ENCODE assay signal across 8 mouse cellular contexts in genomic region chr16:29945891-29946598, GRCm38 (mm10).
A peak's percentile ranks its signal among the peaks of the same experiment; 100 is the strongest.
DNase-seq lines count a peak whose midpoint lies in the region; ATAC-seq and TF ChIP-seq lines count a peak whose summit lies in the region.

No protein-coding gene starts in this region.

- 0 out of 2 replicates have a peak, but pooled peaks cover 2% of the 10 kb centered on the region for H3K4me1 ChIP-seq in embryonic facial prominence, embryonic 11.5 days (ENCODE audit: control insufficient read depth, insufficient read depth, low read length)
- H3K4me1 ChIP-seq in heart, adult 2 months (ENCODE audit: control insufficient read depth, insufficient read depth, low read length) = peaks cover 28% of the 10 kb centered on the region
- peaks cover 27% of the 10 kb centered on the region for H3K4me1 ChIP-seq in liver, embryonic 12.5 days
- peaks cover 8% of the 10 kb centered on the region for H3K4me1 ChIP-seq in testis, adult 2 months (ENCODE audit: control insufficient read depth, insufficient read depth, low read length)

- H3K27me3 ChIP-seq in embryonic facial prominence, embryonic 11.5 days (ENCODE audit: control insufficient read depth, insufficient read depth, low read length) = no peaks in the 10 kb centered on the region
- no peaks in the 10 kb centered on the region for H3K27me3 ChIP-seq in heart, adult 2 months (ENCODE audit: control insufficient read depth, insufficient read depth, low read length)
- peaks cover 29% of the 10 kb centered on the region for H3K27me3 ChIP-seq in liver, embryonic 12.5 days (replicated peaks)
- no peaks in the 10 kb centered on the region for H3K27me3 ChIP-seq in testis, adult 2 months (ENCODE audit: control insufficient read depth, insufficient read depth, low read length)

- H3K9ac ChIP-seq in embryonic facial prominence, embryonic 11.5 days (replicated peaks; ENCODE audit: low read length) = peak overlapping the region; percentile 68
- peak overlapping the region; percentile 82 for H3K9ac ChIP-seq in heart, adult 2 months (ENCODE audit: low read depth, low read length)
- peak overlapping the region; percentile 54 for H3K9ac ChIP-seq in liver, embryonic 12.5 days

- TF ChIP-seq EP300 in heart, adult 2 months (IDR thresholded peaks at IDR 0.05; ENCODE audit: insufficient read depth, low read depth, low read length) = peak; percentile 93

- no peak for TF ChIP-seq CTCF in heart, adult 2 months (IDR thresholded peaks at IDR 0.05)
- TF ChIP-seq CTCF in testis, adult 2 months (IDR thresholded peaks at IDR 0.05; ENCODE audit: control insufficient read depth, insufficient read depth, insufficient replicate concordance, low read depth, low read length) = no peak

- intact Hi-C loops in heart, adult 2 months (cut with DNase I) = loop anchor here (1.0 to 2.0 kb wide), 8 partner anchors 50 to 242 kb away; no protein-coding TSS in a partner anchor

- H3K4me3 ChIP-seq in embryonic facial prominence, embryonic 11.5 days (ENCODE audit: low read depth, low read length) = peak overlapping the region; percentile 20
- H3K4me3 ChIP-seq in heart, adult 2 months = peak overlapping the region; percentile 37
- H3K4me3 ChIP-seq in liver, embryonic 12.5 days = peak overlapping the region; percentile 39
- peak overlapping the region; percentile 53 for H3K4me3 ChIP-seq in testis, adult 2 months (ENCODE audit: control insufficient read depth, low read depth, low read length)

- no peaks in the 10 kb centered on the region for H3K79me2 ChIP-seq in heart, adult 2 months (replicated peaks; ENCODE audit: control insufficient read depth, insufficient read depth, low read length)

- 3% methylated on average over 39 of the region's 39 CpGs for WGBS in embryonic facial prominence, embryonic 11.5 days
- 1% methylated on average over 39 of the region's 39 CpGs for WGBS in heart, adult 2 months
- 3% methylated on average over 39 of the region's 39 CpGs for WGBS in liver, embryonic 12.5 days (ENCODE audit: insufficient replicate concordance)

- H3K4me2 ChIP-seq in embryonic facial prominence, embryonic 11.5 days (ENCODE audit: low read depth, low read length) = peak overlapping the region; percentile 68
- peak overlapping the region; percentile 69 for H3K4me2 ChIP-seq in liver, embryonic 12.5 days

- peak; percentile 82 for ATAC-seq in embryonic facial prominence, embryonic 11.5 days (replicated peaks; ENCODE audit: insufficient number of reproducible peaks, low FRiP score, low TSS enrichment, low read depth)
- ATAC-seq in liver, embryonic 12.5 days = peak; percentile 64

- TF ChIP-seq POLR2A in heart, adult 2 months (IDR thresholded peaks at IDR 0.05; ENCODE audit: insufficient read depth, low read depth, low read length) = peak; percentile 24; the same call in 1 of the 2 replicates
- no peak for TF ChIP-seq POLR2A in testis, adult 2 months (IDR thresholded peaks at IDR 0.05; ENCODE audit: control insufficient read depth, low read depth, low read length)

- peak; percentile 28 to 48 for DNase-seq in spleen, adult 18-20 months
- DNase-seq in spleen, adult 12 weeks (ENCODE audit: low spot score) = no peak
- peak; percentile 74 for DNase-seq in embryonic facial prominence, embryonic 11.5 days (ENCODE audit: low spot score)
- peak; percentile 89 to 92 for DNase-seq in heart, adult 2 months
- peak; percentile 84 to 90 for DNase-seq in kidney, adult 8-10 months
- peak; percentile 74 for DNase-seq in neural tube, embryonic 10.5 days (ENCODE audit: extremely low spot score, low spot score)

- H3K9me3 ChIP-seq in embryonic facial prominence, embryonic 11.5 days (replicated peaks; ENCODE audit: control insufficient read depth, low read length) = no peaks in the 10 kb centered on the region
- no peaks in the 10 kb centered on the region for H3K9me3 ChIP-seq in liver, embryonic 12.5 days (replicated peaks)

- peak overlapping the region; percentile 68 for H3K27ac ChIP-seq in embryonic facial prominence, embryonic 11.5 days (replicated peaks; ENCODE audit: low read depth, low read length)
- H3K27ac ChIP-seq in heart, adult 2 months = peak overlapping the region; percentile 91
- H3K27ac ChIP-seq in liver, embryonic 12.5 days = peak overlapping the region; percentile 55; the same call in 1 of the 2 replicates
- peak overlapping the region; percentile 49 for H3K27ac ChIP-seq in testis, adult 2 months (ENCODE audit: control insufficient read depth, insufficient read depth, low read depth, low read length)

- no peaks in the 10 kb centered on the region for H3K36me3 ChIP-seq in embryonic facial prominence, embryonic 11.5 days (replicated peaks; ENCODE audit: control insufficient read depth, insufficient read depth, low read depth, low read length)
- peaks cover 13% of the 10 kb centered on the region for H3K36me3 ChIP-seq in heart, adult 2 months (ENCODE audit: control insufficient read depth, insufficient read depth, low read length)
- no peaks in the 10 kb centered on the region for H3K36me3 ChIP-seq in liver, embryonic 12.5 days
- no peaks in the 10 kb centered on the region for H3K36me3 ChIP-seq in testis, adult 2 months (ENCODE audit: control insufficient read depth, insufficient read depth, low read length)
